Mouse (Mus musculus): ENCODE measurements around the gene Ostf1. TPM values are rescaled to one million over a fixed set of nuclear protein-coding genes. Genes with fewer than 3 reads are reported as not detected.

Gene Ostf1
- total RNA-seq, 2 experiments from 2014 or later, result 20.6 to 21.6 TPM

- intact Hi-C loops (cut with DNase I), result no loop called here
- no peak for DNase-seq
- no peak for TF ChIP-seq CTCF (IDR thresholded peaks at IDR 0.05)
- Histone ChIP-seq H3K4me3 (no peak overlapping the region), H3K27ac (no peak overlapping the region)
These were observed 9.4 kb upstream of the Ostf1 start for GRCm38 (mm10) chr19:18641001-18641400.

- no peak overlapping the region for H3K4me3 ChIP-seq
- peak; percentile 80 for TF ChIP-seq CTCF (IDR thresholded peaks at IDR 0.05)
- intact Hi-C loops (cut with DNase I), result loop anchor here (2.0 kb wide), 2 partner anchors 31 to 73 kb away; partner anchors contain the start of genes Carnmt1 and D030056L22Rik
- no peak overlapping the region for H3K27ac ChIP-seq
- DNase-seq, result no peak
These were observed 7.9 kb upstream of the Ostf1 start for GRCm38 (mm10) chr19:18639552-18639951.

- DNase-seq, result no peak
- intact Hi-C loops (cut with DNase I), result loop anchor here (2.0 kb wide), 2 partner anchors 32 to 74 kb away; partner anchors contain the start of genes Carnmt1 and D030056L22Rik
- no peak for TF ChIP-seq CTCF (IDR thresholded peaks at IDR 0.05)
- H3K27ac ChIP-seq, result no peak overlapping the region
- no peak overlapping the region for H3K4me3 ChIP-seq
These were observed 7.3 kb upstream of the Ostf1 start for GRCm38 (mm10) chr19:18638949-18639348.

DNA sequence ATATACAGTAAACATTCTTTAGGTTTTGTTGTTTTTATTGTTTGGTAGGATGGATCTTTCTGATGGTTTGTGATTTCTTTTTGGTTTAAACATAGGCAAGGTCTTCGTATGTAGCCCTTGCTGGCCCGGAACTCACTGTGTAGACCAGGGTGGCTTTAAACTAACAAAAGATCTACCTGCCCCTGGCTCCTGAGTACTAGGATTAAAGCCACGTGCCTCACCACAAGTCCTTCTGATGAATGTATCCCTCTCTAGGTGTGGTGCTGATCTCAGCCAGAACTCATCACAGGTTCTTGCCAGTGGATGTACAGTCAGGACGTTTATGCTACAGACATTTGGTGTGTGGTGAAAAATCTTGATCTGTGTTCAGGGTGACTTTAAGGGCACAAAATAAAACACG is 6.3 kb upstream of the Ostf1 start:
- Histone ChIP-seq H3K27ac (no peak overlapping the region), H3K4me3 (no peak overlapping the region)
- DNase-seq, result no peak
- no peak for TF ChIP-seq CTCF (IDR thresholded peaks at IDR 0.05)
- intact Hi-C loops (cut with DNase I), result loop anchor here (2.0 kb wide), 2 partner anchors 33 to 75 kb away; partner anchors contain the start of genes Carnmt1 and D030056L22Rik

GRCm38 (mm10) chr19:18632231-18633185 is 885 bp upstream of the Ostf1 start:
- Histone ChIP-seq H3K27ac (peak overlapping the region; percentile 96), H3K4me3 (peak overlapping the region; percentile 76)
- intact Hi-C loops (cut with DNase I), result no loop called here
- no peak for DNase-seq
- no peak for TF ChIP-seq CTCF (IDR thresholded peaks at IDR 0.05)

DNA sequence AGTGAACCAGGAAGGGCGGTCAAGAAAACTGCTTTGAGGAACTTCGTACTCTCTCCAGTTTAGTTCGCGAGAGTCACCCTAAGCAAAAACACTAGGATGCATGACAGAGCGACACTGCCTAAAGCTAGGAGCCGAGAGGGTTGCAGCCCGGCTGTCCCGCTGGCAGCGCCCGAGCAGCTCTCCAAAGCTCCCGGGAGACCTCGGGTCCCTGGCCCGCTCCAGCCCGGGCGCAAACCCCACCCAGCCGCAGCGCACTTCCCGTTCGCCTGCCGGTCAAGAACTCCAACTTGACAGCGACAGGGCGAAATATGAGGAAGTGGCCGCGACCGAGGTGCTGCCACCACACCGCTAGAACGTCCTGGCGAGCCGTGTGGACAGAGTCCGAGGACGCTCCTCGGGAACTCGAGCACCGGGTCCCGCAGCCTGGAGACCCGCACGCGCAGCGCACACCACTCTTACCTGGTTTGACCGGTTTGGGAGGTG is 421 bp downstream of the Ostf1 start:
- intact Hi-C loops (cut with DNase I), result no loop called here
- H3K4me3 ChIP-seq, result peak overlapping the region; percentile 76
- peak overlapping the region; percentile 96 for H3K27ac ChIP-seq
- TF ChIP-seq CTCF (IDR thresholded peaks at IDR 0.05), result 0 out of 2 replicates have a peak, but pooled peaks have one; percentile 0
- peak; percentile 88 for DNase-seq

- peak overlapping the region; percentile 96 for H3K27ac ChIP-seq
- H3K4me3 ChIP-seq, result peak overlapping the region; percentile 76
- DNase-seq, result peak; percentile 55
- no peak for TF ChIP-seq CTCF (IDR thresholded peaks at IDR 0.05)
- intact Hi-C loops (cut with DNase I), result no loop called here
These were observed 1.2 kb downstream of the Ostf1 start for GRCm38 (mm10) chr19:18630221-18631119.

- no peak for TF ChIP-seq CTCF (IDR thresholded peaks at IDR 0.05)
- no peak for DNase-seq
- H3K4me3 ChIP-seq, result peak overlapping the region; percentile 76
- intact Hi-C loops (cut with DNase I), result no loop called here
- H3K27ac ChIP-seq, result peak overlapping the region; percentile 96
These were observed 2.0 kb downstream of the Ostf1 start for GRCm38 (mm10) chr19:18629589-18629988.

- H3K4me3 ChIP-seq, result no peak overlapping the region
- TF ChIP-seq CTCF (IDR thresholded peaks at IDR 0.05), result no peak
- intact Hi-C loops (cut with DNase I), result loop anchor here (5.0 kb wide), 1 partner anchor 37 kb away; no protein-coding TSS in a partner anchor
- H3K27ac ChIP-seq, result no peak overlapping the region
- DNase-seq, result no peak
These were observed 7.7 kb downstream of the Ostf1 start for GRCm38 (mm10) chr19:18623894-18624293.

DNA sequence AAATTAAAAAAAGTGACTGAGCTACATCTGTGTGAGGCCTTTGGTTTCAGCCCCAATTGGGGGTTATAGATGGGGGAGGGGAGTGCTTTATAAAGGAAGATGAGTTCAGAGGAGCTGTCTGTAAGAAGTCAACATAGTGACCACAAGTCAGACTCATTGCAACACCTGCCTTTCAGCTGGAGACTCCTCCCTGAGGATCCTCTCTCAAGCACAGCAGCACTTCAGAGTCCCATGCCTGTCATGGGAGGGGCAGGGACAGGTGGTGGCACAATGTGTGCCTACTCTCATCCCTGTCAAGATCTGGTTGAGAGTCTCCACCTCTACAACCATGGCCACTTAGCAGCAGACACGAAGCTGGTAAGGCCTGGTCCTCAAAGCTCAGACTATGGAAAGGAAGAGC is 11.9 kb downstream of the Ostf1 start:
- DNase-seq, result no peak
- Histone ChIP-seq H3K4me3 (no peak overlapping the region), H3K27ac (peak overlapping the region; percentile 9; the same call in 1 of the 2 replicates)
- intact Hi-C loops (cut with DNase I), result loop anchor here (5.0 kb wide), 1 partner anchor 32 kb away; no protein-coding TSS in a partner anchor
- TF ChIP-seq CTCF (IDR thresholded peaks at IDR 0.05), result no peak

DNA sequence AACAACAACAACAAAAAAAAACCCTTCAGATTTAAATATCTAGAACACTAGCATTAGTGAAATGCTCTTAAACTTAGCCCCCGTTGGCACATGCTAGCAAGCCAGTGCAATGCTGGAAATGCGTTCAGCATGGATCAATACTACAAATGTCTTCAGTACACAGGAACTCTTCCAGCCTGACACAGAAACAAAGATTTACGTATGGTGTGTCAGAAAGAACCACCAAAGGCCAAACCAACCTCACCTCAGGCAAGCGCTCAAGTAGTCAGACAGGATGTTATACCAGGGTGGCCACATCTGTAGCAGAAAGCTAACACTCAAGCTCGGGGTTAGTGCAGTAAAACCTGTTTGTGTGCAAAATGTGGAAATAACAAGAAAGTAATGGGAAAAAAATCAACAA is 12.6 kb downstream of the Ostf1 start:
- no peak for TF ChIP-seq CTCF (IDR thresholded peaks at IDR 0.05)
- H3K4me3 ChIP-seq, result no peak overlapping the region
- no peak for DNase-seq
- no peak overlapping the region; the same call in 1 of the 2 replicates for H3K27ac ChIP-seq
- intact Hi-C loops (cut with DNase I), result no loop called here

DNA sequence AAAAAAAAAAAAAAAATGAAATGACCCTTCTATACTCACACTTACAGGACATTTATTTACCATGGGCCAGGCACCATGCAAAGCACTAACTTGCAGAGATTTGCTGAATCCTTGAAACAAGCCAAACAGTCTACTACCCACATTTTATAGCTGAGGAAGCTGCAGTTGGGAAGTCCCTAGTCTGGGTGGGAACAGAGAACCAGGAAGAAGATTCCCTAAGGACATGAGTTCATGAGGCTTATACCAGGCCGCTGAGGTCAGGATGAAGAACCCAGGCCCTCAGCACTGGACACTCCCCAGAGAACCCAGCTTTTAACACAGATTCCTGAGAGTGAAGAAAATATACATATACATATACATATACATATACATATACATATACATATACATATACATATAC is 14.1 kb downstream of the Ostf1 start:
- intact Hi-C loops (cut with DNase I), result no loop called here
- H3K4me3 ChIP-seq, result no peak overlapping the region
- no peak for TF ChIP-seq CTCF (IDR thresholded peaks at IDR 0.05)
- H3K27ac ChIP-seq, result peak overlapping the region; percentile 40
- no peak for DNase-seq

All from gastrocnemius, adult 2 months (tissue).